Mouse (Mus musculus) right cerebral cortex, adult 2 months (tissue): ENCODE measurements around the gene Antxr2.

Experiments
- DNase-seq, 2 experiments: peaks; one replicate each; pipeline ENCODE4 v3.0.0; 2021 to 2022; ENCODE audit warnings: low spot score in 2 of 2

Gene Antxr2

DNA sequence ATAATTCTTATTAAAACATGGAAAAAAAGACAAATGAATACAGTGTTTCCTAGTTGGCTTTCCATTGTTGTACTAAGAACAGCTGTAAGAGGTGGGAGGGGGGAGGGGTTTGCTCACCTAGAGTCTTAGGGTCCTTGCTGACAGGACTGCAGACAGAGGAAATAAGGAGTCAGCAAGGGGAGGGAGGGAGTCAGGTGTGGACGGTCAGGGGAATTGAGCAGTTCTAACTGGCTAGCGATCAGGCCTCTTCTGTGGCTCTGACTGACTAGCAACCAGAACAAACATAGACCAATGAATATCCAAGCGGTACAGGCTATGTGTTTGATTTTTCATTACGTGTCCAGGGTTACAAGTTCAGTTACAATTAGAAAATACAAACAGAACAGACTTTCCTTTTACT is 35.0 kb downstream of the Antxr2 start:
- DNase-seq = no peak

DNA sequence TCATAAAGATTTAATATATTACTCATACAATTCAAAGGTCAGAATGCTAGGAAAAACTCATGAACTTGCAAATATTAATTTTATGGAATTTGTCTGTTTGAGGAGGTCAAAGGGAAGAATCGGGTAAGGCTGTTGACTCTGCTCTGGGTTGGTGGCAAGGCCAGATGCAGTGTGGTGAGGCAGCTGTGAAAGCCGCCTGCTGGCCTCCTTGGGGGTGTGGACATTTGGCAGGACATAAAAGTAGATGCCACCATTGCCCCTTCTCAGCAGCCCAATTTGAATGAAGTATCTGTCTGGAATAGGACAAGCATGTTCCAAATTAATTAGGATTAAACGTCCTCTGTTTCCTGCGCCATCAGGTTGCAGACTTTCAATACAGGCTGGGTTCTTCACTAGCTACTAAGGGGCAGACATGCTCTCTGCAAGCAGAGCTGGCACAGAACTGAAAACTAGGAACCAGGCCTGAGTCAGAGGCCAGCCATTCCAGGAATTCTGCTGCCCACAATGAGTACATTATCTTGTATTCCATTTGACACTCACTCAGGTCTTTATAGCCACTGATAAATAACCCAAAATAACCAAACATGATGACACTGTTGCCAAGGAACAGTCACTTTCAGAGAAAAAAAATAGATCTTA is 44.1 kb downstream of the Antxr2 start:
- no peak for DNase-seq

- no peak for DNase-seq
Observed at GRCm38 (mm10) chr5:97983375-97983774, 47.5 kb downstream of the Antxr2 start.

DNA sequence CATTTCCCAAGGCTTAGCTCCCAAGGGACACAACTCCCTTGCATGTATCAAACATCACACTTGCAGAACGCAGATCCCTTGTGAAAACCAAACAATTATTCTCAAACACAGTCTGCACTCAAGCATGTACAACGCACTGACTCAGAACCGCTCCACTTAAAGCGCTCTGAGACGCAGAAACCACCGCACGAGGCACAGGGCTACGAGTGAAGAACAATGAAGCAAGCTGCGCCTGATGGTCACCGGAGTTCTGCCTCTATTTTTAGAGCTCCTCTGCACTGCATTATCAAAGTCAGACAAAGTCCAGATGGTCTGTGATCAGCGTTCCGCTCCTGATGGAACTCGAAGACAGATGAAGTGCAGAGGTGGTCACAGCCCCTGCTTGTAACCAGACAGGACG is 50.4 kb downstream of the Antxr2 start:
- DNase-seq = peak; percentile 5 to 13

DNA sequence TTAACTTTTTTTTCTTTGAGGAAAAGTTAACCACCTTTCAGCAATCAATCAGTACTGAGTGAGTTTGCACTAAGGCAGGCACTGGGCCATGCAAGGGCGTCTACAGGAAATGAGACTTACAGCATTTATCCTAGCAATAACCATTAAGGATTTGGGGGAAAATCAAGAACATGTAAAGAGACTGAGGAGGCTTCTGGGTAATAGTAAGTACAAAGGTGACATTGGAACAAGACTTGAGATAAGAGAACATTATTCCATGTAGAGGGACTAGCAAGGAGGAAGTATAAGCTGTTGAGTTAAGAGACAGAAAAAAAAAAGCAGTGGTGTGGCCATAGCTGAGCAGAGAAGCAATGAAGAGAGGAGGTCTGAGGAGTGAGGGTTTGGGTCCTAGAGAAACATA is 57.5 kb downstream of the Antxr2 start:
- DNase-seq = no peak

GRCm38 (mm10) chr5:97972029-97972428 is 58.8 kb downstream of the Antxr2 start:
- no peak for DNase-seq

- no peak for DNase-seq
Observed at GRCm38 (mm10) chr5:97971236-97971635, 59.6 kb downstream of the Antxr2 start.

DNA sequence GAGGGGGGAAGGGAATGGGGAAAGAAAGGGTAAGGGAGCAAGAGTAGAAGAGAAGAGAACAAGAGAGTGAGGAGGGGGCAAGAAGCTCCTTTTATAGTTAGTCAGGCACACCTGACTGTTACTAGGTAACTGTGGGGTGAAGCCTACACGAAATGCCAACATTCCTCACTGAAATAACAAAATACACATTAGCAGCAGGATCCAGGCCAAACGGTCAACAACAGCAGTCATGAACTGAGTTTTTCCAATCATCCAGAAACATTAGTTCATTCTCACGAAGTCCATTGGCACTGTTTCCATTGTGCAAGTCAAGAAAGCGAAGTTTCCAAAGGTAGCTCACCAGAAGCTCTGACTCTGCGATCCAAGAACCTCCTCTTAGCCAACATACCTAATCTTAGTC is 63.8 kb downstream of the Antxr2 start:
- no peak for DNase-seq

- DNase-seq = no peak
Observed at GRCm38 (mm10) chr5:97966101-97966500, 64.7 kb downstream of the Antxr2 start.

- no peak for DNase-seq
Observed at GRCm38 (mm10) chr5:97964444-97964843, 66.4 kb downstream of the Antxr2 start.

DNA sequence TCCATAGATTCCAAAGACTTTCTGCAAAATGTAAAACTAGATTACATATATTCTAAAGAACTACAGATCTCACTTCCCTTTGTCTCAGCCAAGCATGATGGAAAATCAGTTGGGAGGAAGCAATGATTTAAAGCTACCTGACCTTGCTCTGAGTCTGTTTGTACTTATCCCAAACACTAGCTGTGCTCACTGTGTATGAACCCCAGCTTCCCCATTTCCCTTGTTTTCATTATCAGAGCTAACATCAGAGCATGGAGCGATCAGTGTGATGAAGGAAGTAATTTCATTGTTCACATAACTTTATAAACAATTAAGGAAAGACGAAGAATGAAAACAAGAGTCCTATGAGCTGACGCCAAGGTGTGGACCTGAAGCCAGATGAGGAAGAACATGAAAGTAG is 68.3 kb downstream of the Antxr2 start:
- no peak for DNase-seq

- no peak for DNase-seq
Observed at GRCm38 (mm10) chr5:97961786-97962185, 69.1 kb downstream of the Antxr2 start.

- no peak for DNase-seq
Observed at GRCm38 (mm10) chr5:97959651-97960050, 71.2 kb downstream of the Antxr2 start.

- no peak for DNase-seq
Observed at GRCm38 (mm10) chr5:97959010-97959409, 71.8 kb downstream of the Antxr2 start.

DNA sequence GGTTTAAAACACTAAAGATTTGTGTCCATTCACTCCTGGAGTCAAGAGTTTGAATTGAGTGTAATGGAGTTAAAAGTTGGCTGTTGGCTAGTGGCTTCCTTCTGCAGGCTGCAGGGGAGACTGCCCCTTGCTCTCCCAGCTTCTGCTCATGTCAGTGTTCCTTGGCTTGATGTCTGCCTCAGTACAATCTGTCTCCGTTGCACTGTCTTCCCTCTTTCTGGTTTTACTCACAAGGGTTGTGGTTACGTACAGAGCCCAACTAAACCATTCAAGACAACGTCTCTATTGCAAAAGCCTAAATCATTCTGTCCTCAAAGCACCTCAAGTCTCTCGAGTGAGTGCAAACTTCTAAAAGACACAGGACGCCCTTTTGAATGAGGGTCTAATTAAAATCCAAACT is 73.3 kb downstream of the Antxr2 start:
- DNase-seq = no peak

DNA sequence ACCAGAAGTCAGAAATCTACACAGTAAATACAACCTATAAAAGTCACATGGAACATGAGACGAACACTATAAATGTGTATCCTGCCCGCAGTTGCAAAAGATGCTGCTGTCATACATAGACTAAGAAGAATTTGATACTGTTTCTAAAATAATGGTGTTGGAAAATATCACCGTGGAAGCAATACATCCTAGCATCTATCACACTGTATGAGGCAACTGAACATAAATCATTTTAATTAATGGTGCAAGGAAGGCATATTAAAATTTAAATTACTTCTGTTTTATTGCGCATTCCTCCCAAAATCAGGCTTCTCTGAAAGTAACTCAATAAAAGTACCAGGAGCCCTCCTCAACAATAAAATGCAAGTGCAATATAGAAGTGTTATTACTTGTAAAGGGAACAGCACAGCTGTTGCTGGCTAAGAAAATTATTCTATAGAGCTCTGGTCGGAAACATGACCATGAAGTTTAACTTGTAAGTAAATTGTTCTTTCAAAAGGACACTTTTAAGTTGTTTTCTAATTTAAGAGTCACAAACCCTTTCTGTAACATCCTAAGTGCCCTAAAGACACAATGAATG is 76.6 kb downstream of the Antxr2 start:
- DNase-seq = no peak

GRCm38 (mm10) chr5:97953241-97953920 is 77.5 kb downstream of the Antxr2 start:
- DNase-seq = peak; percentile 14 to 18

DNA sequence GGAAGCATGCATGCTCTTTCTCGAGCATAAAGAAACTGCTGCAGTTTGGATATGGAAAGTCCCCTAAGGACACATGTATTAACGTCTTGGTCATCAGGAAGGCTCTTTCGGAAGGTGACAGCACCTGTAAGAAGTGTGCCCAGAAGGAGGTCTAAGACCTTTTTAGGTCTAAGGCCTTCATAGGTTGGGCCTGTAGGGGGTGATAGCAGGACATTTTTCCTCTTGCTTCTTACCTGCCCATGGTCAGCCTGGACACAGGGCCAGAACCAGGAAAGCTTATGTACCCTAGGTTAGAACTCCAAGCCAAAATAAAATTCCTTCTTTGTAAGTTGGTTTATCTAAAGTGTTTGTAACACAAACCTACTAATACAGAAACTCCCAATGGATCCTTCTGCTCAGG is 83.6 kb downstream of the Antxr2 start:
- DNase-seq = no peak

- no peak for DNase-seq
Observed at GRCm38 (mm10) chr5:97946236-97946635, 84.6 kb downstream of the Antxr2 start.

GRCm38 (mm10) chr5:97935140-97936129 is 95.4 kb downstream of the Antxr2 start:
- DNase-seq = peak; percentile 35 to 56

DNA sequence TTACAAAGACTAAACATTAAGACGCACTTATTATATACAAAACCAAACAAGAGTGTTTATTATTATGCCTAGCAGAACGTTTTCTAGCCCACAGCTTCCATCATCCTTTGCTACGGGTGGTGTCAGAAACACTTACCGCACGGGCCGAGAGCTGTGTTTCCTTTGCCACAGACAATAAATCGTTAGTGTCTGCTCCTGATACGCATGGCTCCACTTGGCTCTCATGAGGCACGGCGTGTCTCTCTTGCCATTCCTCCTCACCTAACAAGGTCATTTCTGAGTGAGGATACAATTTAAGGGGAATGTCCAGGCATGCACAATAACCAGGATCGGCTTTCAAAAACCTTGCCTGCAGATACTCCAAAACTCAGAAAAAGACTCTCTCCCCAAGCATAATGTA is 113.2 kb downstream of the Antxr2 start:
- DNase-seq = no peak

- no peak for DNase-seq
Observed at GRCm38 (mm10) chr5:97914890-97915289, 116.0 kb downstream of the Antxr2 start.
